Mouse (Mus musculus) heart, adult 2 months (tissue): ENCODE measurements around the gene Rem2. TPM values are rescaled to one million over a fixed set of nuclear protein-coding genes. Genes with fewer than 3 reads are reported as not detected.

ENCODE experiments used
- DNase-seq, 2 experiments: peaks; one replicate each; pipeline ENCODE4 v3.0.0; 2021
- H3K27ac ChIP-seq: fragments of 200-600 bp; 2 replicates; pipeline ENCODE4 v1.8.1; 2022
- H3K27me3 ChIP-seq: fragments of 200-500 bp; 2 replicates; pipeline ENCODE4 v1.6.1; 2012; ENCODE audit warnings: mild to moderate bottlenecking, low read length, inconsistent platforms, mixed read lengths; ENCODE audit not compliant: control insufficient read depth, insufficient read depth
- H3K36me3 ChIP-seq: fragments of 200-500 bp; 2 replicates; pipeline ENCODE4 v1.6.1; 2012; ENCODE audit warnings: low read length, inconsistent platforms; ENCODE audit not compliant: control insufficient read depth, insufficient read depth
- H3K4me1 ChIP-seq: fragments of 200-500 bp; 2 replicates; pipeline ENCODE4 v1.6.1; 2011; ENCODE audit warnings: low read length; ENCODE audit not compliant: control insufficient read depth, insufficient read depth
- H3K4me3 ChIP-seq: fragments of 200-600 bp; 2 replicates; pipeline ENCODE4 v1.8.1; 2022
- H3K79me2 ChIP-seq: fragments of 200-500 bp; replicated peaks from 2 replicates; pipeline ENCODE4 v1.6.1; 2012; ENCODE audit warnings: mild to moderate bottlenecking, inconsistent platforms, low read length, moderate library complexity, mixed read lengths; ENCODE audit not compliant: control insufficient read depth, insufficient read depth
- H3K9ac ChIP-seq: fragments of 200-500 bp; 2 replicates; pipeline ENCODE4 v1.6.1; 2012; ENCODE audit warnings: low read depth, mild to moderate bottlenecking, control low read depth, inconsistent platforms, low read length, mixed read lengths
- CTCF ChIP-seq: fragments of 200-600 bp; IDR thresholded peaks from 2 replicates; pipeline ENCODE4 v1.8.1; 2022; ENCODE audit warnings: antibody characterized with exemption, mild to moderate bottlenecking, moderate library complexity
- EP300 ChIP-seq: fragments of 200-500 bp; IDR thresholded peaks from 2 replicates; pipeline ENCODE4 v1.6.1; 2011; ENCODE audit warnings: low read depth, low read length, control low read depth; ENCODE audit not compliant: insufficient read depth
- POLR2A ChIP-seq: fragments of 200-500 bp; IDR thresholded peaks from 2 replicates; pipeline ENCODE4 v1.6.1; 2011; ENCODE audit warnings: mild to moderate bottlenecking, low read depth, low read length, control low read depth; ENCODE audit not compliant: insufficient read depth
- WGBS: fragments of 180-500 bp; shearing (Covaris S2); methylation state at CpG from one replicate; pipeline ENCODE4 v1.1.7; 2018; 5-methylcytosine and 5-hydroxymethylcytosine counted together
- intact Hi-C: fragments of 180-260 bp; cut with DNase I; formaldehyde crosslinking; loops from one replicate; pipeline ENCODE4 v1.15.1; 2025
- polyA plus RNA-seq: library from polyadenylated mRNA; depleted of rRNA; stranded (reverse); fragments of >200 nt; gene quantifications from 2 replicates; pipeline ENCODE4 v1.2.3, GENCODE M21; 2012
- total RNA-seq, 2 experiments: library from RNA; stranded (reverse); gene quantifications; 2 replicates each; pipeline ENCODE4 v1.2.3; 2021

Rem2 gene
- total and polyA plus RNA-seq, 3 experiments, result not detected

DNA sequence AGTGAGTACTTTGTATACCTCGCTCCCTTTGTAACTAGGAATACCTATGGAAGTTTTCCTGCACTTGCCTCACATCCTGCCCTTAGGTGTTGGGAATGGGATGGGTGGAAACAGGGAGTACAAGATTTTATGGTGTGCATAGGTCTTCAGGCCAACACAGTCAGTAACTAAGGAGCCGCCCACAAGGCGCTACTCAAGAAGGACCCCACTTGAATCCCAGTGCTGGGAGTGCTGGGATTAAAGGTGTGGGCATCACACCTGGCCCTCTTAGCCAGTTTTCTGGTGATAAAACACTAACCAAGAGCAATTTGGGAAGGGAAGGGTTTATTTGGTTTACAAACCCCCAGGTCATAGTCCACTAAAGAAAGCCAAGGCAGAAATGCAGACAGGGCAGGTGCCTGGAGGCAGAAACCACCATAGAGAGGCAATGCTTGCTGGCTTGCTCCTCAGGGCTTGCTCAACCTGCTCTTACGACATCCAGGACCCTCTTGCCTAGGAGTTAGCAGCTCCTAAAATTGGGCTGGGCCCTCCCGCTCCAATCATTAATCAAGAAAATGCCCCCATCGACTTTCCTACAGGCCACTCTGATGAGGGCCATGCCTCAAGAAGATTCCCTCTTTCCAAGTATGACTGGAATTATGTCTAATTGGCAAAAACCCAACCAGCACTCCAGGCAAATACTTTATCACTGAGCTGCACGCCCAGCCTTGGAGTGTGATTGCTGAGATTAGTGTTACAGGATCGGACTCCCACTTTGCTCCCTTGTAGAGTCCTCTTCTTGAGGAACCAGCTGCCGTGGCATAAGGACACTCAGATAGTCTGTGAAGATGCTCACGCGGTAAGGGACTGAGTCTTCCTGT is 21.0 kb upstream of the Rem2 start:
- intact Hi-C loops, result no loop called here
- Histone ChIP-seq H3K36me3 (no peaks in the 10 kb centered on the region), H3K4me1 (no peaks in the 10 kb centered on the region), H3K9ac (no peak overlapping the region), H3K27me3 (no peaks in the 10 kb centered on the region), H3K79me2 (no peaks in the 10 kb centered on the region), H3K27ac (no peak overlapping the region), H3K4me3 (no peak overlapping the region)
- DNase-seq, result no peak
- WGBS, result 60% methylated on average over 11 of the region's 11 CpGs
- TF ChIP-seq POLR2A (no peak), CTCF (no peak), EP300 (no peak)

DNA sequence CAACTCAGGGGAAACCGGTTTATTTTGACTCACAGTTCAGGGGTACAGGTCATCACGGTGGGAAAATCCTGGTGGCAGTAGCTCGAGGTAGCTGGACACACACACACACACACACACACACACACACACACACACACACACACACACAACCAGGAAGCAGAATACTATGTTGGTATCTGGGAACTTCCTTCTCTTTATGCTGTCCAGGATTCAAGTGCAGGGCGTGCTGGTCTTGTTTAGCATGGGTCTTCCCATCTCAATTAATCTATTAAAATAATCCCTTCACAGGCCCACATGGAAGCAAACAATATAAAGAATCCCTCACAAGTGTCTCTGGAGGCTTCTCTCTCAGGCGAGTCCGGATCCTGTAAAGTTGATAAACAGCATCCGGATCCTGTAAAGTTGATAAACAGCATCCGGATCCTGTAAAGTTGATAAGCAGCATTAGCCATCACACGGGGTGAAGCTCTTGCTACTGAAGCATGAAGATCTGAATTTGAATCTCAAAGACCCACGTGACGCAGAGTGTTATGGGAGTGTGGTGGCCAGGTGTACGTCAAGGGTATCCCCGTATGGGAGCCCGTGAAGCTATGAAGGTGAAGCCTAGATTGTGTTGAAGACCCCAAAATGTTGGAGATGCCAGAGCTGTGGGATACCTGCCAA is 17.9 kb upstream of the Rem2 start:
- Histone ChIP-seq H3K27ac (no peak overlapping the region), H3K9ac (no peak overlapping the region), H3K4me1 (no peaks in the 10 kb centered on the region), H3K27me3 (no peaks in the 10 kb centered on the region), H3K36me3 (no peaks in the 10 kb centered on the region), H3K79me2 (no peaks in the 10 kb centered on the region), H3K4me3 (no peak overlapping the region)
- intact Hi-C loops, result no loop called here
- DNase-seq, result no peak
- TF ChIP-seq CTCF (no peak), POLR2A (no peak), EP300 (no peak)
- 49% methylated on average over 14 of the region's 14 CpGs for WGBS

DNA sequence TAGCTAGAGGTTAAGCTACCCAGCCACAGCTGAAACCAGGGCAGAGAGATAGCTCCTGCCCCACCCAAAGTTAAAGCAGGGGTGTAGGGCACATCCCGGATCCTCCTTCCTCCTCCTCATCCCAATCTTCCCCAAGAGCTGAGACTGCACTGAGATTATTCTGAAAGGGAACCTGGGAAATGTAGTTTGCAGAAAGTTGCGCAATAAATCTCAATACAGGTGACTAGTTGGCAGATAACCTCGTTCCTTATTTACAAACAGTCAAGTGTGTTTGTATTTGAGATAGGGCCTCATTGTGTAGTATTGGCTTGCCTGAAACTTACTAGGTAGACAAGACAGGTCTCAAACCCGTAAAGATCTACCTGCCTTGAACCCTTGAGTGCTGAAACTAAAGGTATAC is 13.8 kb upstream of the Rem2 start:
- 82% methylated on average over 4 of the region's 4 CpGs for WGBS
- Histone ChIP-seq H3K36me3 (no peaks in the 10 kb centered on the region; the same call in none of the 2 replicates), H3K27me3 (no peaks in the 10 kb centered on the region), H3K4me3 (no peak overlapping the region), H3K27ac (no peak overlapping the region), H3K4me1 (peaks cover 1% of the 10 kb centered on the region), H3K9ac (no peak overlapping the region), H3K79me2 (no peaks in the 10 kb centered on the region)
- intact Hi-C loops, result loop anchor here (5.0 kb wide), 1 partner anchor 55 kb away; the partner anchor contains the start of gene Prmt5
- DNase-seq, result no peak
- no peak for TF ChIP-seq POLR2A
- no peak for TF ChIP-seq CTCF
- TF ChIP-seq EP300, result no peak

DNA sequence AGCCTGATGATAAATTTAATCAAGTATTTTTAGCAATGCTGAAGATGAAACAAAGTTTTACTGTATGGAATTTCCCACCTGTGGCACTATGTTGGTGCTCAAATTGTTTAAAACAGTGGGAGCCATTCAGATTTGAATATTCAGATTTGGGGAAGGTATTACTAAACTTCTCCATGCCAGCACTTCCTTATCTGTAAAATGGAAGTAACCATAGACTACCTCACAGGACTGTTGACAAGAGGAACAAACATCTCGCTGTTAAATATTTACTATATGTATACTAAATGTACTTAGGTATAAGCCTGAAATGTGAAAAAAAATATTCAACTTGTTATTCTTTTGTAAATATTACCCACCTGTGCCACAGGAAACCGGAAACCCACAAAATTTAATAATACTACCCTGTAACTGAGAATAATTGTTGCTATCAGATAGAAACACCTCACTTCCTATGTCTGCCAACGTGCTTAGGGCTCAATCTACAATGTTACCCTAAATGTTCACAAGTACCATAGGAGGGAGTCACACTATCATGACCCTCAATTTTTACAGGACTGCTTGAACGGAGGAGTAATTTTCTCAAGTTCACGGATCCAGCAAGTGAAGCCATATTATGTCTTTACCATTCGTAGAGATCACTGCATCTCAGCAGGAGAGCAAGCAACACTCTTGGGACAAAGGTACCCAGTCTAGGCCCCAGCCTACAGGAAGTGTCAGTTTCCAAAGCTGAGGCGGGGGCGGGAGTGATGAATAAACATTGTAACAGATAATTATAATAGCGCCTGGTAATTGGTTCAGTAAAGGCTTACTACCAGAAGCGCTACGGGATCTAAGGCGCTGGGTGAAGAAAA is 12.6 kb upstream of the Rem2 start:
- peaks cover 1% of the 10 kb centered on the region for H3K4me1 ChIP-seq
- DNase-seq, result no peak
- no peak for TF ChIP-seq CTCF
- no peak for TF ChIP-seq POLR2A
- TF ChIP-seq EP300, result no peak
- intact Hi-C loops, result loop anchor here (5.0 kb wide), 1 partner anchor 54 kb away; the partner anchor contains the start of gene Prmt5
- H3K27me3 ChIP-seq, result no peaks in the 10 kb centered on the region
- H3K79me2 ChIP-seq, result no peaks in the 10 kb centered on the region
- WGBS, result 14% methylated on average over 12 of the region's 12 CpGs
- peak overlapping the region; percentile 93 for H3K4me3 ChIP-seq
- peak overlapping the region; percentile 88 for H3K9ac ChIP-seq
- no peaks in the 10 kb centered on the region; the same call in none of the 2 replicates for H3K36me3 ChIP-seq
- H3K27ac ChIP-seq, result peak overlapping the region; percentile 87

DNA sequence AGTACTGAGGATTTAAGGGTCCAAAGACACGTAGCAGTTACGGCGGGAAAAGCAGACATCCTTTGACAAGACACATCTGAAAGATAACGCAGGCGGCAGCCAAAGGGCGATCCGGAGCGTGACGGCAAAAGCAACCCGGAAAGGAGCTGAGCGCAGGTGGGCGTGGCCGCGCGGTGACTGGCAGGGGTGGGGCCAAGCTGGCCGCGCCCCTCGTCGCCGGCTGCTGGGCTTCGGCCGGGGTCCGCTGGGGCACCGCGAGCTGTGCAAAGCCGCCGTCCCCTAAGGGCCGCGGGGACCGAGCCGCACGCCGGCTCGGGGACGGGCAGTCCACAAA is 12.0 kb upstream of the Rem2 start, which contains the start of gene Lrp10:
Gene Lrp10 (plus strand): TSS at position 179 of the 334 bp plus-strand sequence.
- WGBS, result under 1% methylated on average over 35 of the region's 35 CpGs

More for the DNA sequence above, 12.0 kb upstream of the Rem2 start, which contains the start of gene Lrp10:
- 0 out of 2 replicates have a peak, but pooled peaks have one; percentile 30 for TF ChIP-seq EP300
- peak; percentile 78 for TF ChIP-seq POLR2A
- TF ChIP-seq CTCF, result no peak
- peak within 1 kb of the TSS; percentile 88 for H3K9ac ChIP-seq
- H3K27ac ChIP-seq, result peak within 1 kb of the TSS; percentile 87
- H3K27me3 ChIP-seq, result no peaks in the 10 kb centered on the region
- peak; percentile 94 for DNase-seq
- no peaks in the 10 kb centered on the region; the same call in none of the 2 replicates for H3K36me3 ChIP-seq
- intact Hi-C loops, result loop anchor here (5.0 kb wide), 1 partner anchor 53 kb away; the partner anchor contains the start of gene Prmt5
- H3K4me1 ChIP-seq, result peaks cover 1% of the 10 kb centered on the region
- no peaks in the 10 kb centered on the region for H3K79me2 ChIP-seq
- peak within 1 kb of the TSS; percentile 93 for H3K4me3 ChIP-seq
